Mouse (Mus musculus) hindbrain, embryonic 11.5 days (tissue): Measurements from ENCODE around the gene Adad1. TPM values are rescaled to one million over a fixed set of nuclear protein-coding genes. Genes with fewer than 3 reads are reported as not detected.

ENCODE experiments used
- ATAC-seq: fragments of 200-750 bp; cut with Nextera tagmentation; 2 replicates; pipeline ENCODE4 v1.8.0; 2017; ENCODE audit warnings: mild to moderate bottlenecking, moderate TSS enrichment, moderate library complexity; ENCODE audit not compliant: low FRiP score
- DNase-seq: peaks from one replicate; pipeline ENCODE4 v3.0.0-alpha.2; 2015; ENCODE audit warnings: low spot score
- H3K27ac ChIP-seq: fragments of 300-500 bp; sonication (generic); 2 replicates; pipeline ENCODE4 v1.5.1; 2014; ENCODE audit warnings: mild to moderate bottlenecking, low read depth, low read length
- H3K27me3 ChIP-seq: fragments of 300-500 bp; sonication (generic); 2 replicates; pipeline ENCODE4 v1.6.1; 2014; ENCODE audit warnings: mild to moderate bottlenecking, low read length, moderate library complexity, mixed read lengths; ENCODE audit not compliant: control insufficient read depth, insufficient read depth
- H3K36me3 ChIP-seq: fragments of 300-500 bp; sonication (generic); 2 replicates; pipeline ENCODE4 v1.6.1; 2014; ENCODE audit warnings: mild to moderate bottlenecking, low read length, moderate library complexity, mixed read lengths; ENCODE audit not compliant: control insufficient read depth, insufficient read depth
- H3K4me1 ChIP-seq: fragments of 300-500 bp; sonication (generic); replicated peaks from 2 replicates; pipeline ENCODE4 v1.6.1; 2014; ENCODE audit warnings: low read length, mixed read lengths; ENCODE audit not compliant: control insufficient read depth, insufficient read depth
- H3K4me2 ChIP-seq: fragments of 300-500 bp; sonication (generic); replicated peaks from 2 replicates; pipeline ENCODE4 v1.6.1; 2014; ENCODE audit warnings: mild to moderate bottlenecking, low read depth, low read length
- H3K4me3 ChIP-seq: fragments of 300-500 bp; sonication (generic); 2 replicates; pipeline ENCODE4 v1.5.1; 2014; ENCODE audit warnings: low read depth, low read length
- H3K9ac ChIP-seq: fragments of 300-500 bp; sonication (generic); 2 replicates; pipeline ENCODE4 v1.6.1; 2014; ENCODE audit warnings: low read depth, low read length
- H3K9me3 ChIP-seq: fragments of 300-500 bp; sonication (generic); 2 replicates; pipeline ENCODE4 v1.6.1; 2016; ENCODE audit warnings: low read length; ENCODE audit not compliant: control insufficient read depth
- WGBS: fragments of 180-500 bp; shearing (Covaris S2); extraction: QIAGEN DNeasy Blood & Tissue Kit; methylation state at CpG from one replicate; pipeline ENCODE4 v1.1.7; 2014; 5-methylcytosine and 5-hydroxymethylcytosine counted together
- polyA plus RNA-seq: library from polyadenylated mRNA; unstranded; fragments of >200 nt; fragmentation: Nextera tagmentation; extraction: Ambion mirVana; gene quantifications from 2 replicates; pipeline ENCODE4 v1.2.1, GENCODE M21; 2014

Adad1 gene
- polyA plus RNA-seq, 1 experiment from 2014 or later, result 0.54 TPM

GRCm38 (mm10) chr3:37128269-37128668 is 64.9 kb downstream of the Adad1 start:
- H3K4me3 ChIP-seq, result no peak overlapping the region
- DNase-seq, result peak; percentile 4
- no peak overlapping the region for H3K9ac ChIP-seq
- no peaks in the 10 kb centered on the region for H3K27me3 ChIP-seq
- no peaks in the 10 kb centered on the region for H3K4me1 ChIP-seq
- H3K27ac ChIP-seq, result no peak overlapping the region
- WGBS, result 63% methylated on average over 4 of the region's 4 CpGs
- no peak overlapping the region for H3K4me2 ChIP-seq
- no peaks in the 10 kb centered on the region for H3K36me3 ChIP-seq
- ATAC-seq, result no peak
- no peaks in the 10 kb centered on the region for H3K9me3 ChIP-seq

DNA sequence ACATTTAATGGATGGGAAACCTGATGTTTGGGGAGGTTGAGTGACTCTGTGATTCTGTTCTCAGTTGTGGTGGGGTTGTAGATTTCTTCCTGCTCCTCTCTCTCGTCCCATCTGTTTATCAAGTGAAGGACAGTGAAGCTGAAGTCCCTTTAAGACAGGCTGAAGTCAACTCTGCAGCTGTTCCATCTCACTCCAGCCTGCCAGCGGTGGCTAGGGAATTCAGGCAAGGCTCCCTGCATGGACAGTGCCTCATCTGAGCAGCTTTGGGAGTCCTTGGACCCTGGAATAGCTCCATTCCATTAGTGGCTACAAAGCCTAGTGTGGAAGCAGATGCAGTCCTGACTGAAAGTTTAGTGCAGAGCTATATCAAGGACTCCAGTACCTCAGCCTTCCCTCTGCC is 65.7 kb downstream of the Adad1 start:
- Histone ChIP-seq H3K9me3 (no peaks in the 10 kb centered on the region), H3K9ac (no peak overlapping the region), H3K4me3 (no peak overlapping the region), H3K4me2 (no peak overlapping the region), H3K27ac (no peak overlapping the region), H3K36me3 (no peaks in the 10 kb centered on the region), H3K27me3 (no peaks in the 10 kb centered on the region), H3K4me1 (no peaks in the 10 kb centered on the region)
- DNase-seq, result no peak
- ATAC-seq, result no peak
- 64% methylated on average over 2 of the region's 2 CpGs for whole genome bisulfite sequencing

DNA sequence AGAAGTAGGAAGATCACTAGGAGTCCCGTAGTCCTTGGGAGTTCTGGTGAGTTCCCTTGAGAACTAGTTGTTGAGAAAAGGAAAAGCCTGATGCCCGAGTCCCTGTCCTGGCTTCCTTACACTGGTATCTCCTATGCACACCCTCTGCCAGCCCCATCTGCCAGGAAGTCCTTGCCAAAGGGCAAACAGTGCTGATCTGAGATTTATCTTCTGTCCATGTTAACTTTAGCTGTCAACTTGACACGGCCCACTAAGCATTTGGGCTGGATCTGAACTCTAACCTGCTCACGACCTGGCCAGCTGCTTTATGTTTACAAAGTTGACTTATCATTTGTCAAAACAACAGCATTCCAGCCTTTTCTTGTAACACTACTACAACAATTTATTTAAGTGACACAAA is 73.9 kb downstream of the Adad1 start:
- Histone ChIP-seq H3K27ac (no peak overlapping the region), H3K4me3 (no peak overlapping the region), H3K36me3 (no peaks in the 10 kb centered on the region), H3K27me3 (no peaks in the 10 kb centered on the region), H3K9ac (no peak overlapping the region), H3K9me3 (no peaks in the 10 kb centered on the region), H3K4me1 (no peaks in the 10 kb centered on the region), H3K4me2 (no peak overlapping the region)
- 73% methylated on average over 4 of the region's 4 CpGs for WGBS
- no peak for ATAC-seq
- DNase-seq, result no peak

GRCm38 (mm10) chr3:37139192-37139591 is 75.9 kb downstream of the Adad1 start:
- Histone ChIP-seq H3K27me3 (no peaks in the 10 kb centered on the region), H3K9ac (no peak overlapping the region), H3K4me1 (no peaks in the 10 kb centered on the region), H3K9me3 (no peaks in the 10 kb centered on the region), H3K4me3 (no peak overlapping the region), H3K4me2 (no peak overlapping the region), H3K36me3 (no peaks in the 10 kb centered on the region), H3K27ac (no peak overlapping the region)
- ATAC-seq (no peak), DNase-seq (no peak)
- 84% methylated on average over 3 of the region's 3 CpGs for WGBS

GRCm38 (mm10) chr3:37140168-37140906 is 77.0 kb downstream of the Adad1 start:
- no peak overlapping the region for H3K9ac ChIP-seq
- no peak overlapping the region for H3K4me3 ChIP-seq
- no peak for ATAC-seq
- no peak for DNase-seq
- H3K9me3 ChIP-seq, result no peaks in the 10 kb centered on the region
- H3K4me2 ChIP-seq, result no peak overlapping the region
- no peak overlapping the region for H3K27ac ChIP-seq
- WGBS, result 89% methylated on average over 6 of the region's 6 CpGs
- H3K36me3 ChIP-seq, result no peaks in the 10 kb centered on the region
- no peaks in the 10 kb centered on the region for H3K4me1 ChIP-seq
- no peaks in the 10 kb centered on the region for H3K27me3 ChIP-seq

GRCm38 (mm10) chr3:37141827-37142226 is 78.5 kb downstream of the Adad1 start:
- H3K27ac ChIP-seq, result no peak overlapping the region
- H3K4me1 ChIP-seq, result no peaks in the 10 kb centered on the region
- H3K4me2 ChIP-seq, result no peak overlapping the region
- no peaks in the 10 kb centered on the region for H3K36me3 ChIP-seq
- ATAC-seq, result no peak
- WGBS, result 89% methylated on average over 2 of the region's 2 CpGs
- DNase-seq, result no peak
- H3K9me3 ChIP-seq, result no peaks in the 10 kb centered on the region
- no peak overlapping the region for H3K4me3 ChIP-seq
- no peaks in the 10 kb centered on the region for H3K27me3 ChIP-seq
- no peak overlapping the region for H3K9ac ChIP-seq

DNA sequence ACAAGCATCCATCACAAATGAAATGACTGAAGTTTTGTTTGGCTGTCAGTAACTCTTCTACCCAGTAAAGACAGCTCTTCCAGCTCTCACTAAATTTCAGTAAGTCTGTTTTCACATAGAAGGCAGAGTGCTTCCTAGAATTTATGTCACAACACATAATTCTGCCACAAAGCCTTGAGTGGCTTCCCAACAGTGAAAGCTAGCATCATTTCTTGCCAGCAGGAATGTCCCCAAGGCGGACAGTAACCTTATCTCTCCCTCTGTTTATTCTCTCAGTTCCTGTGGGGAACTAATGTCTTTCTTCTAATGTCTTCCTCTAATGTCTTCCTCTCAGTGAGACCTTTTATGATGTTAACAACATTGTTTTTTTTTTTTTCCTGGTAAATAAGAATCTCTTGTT is 81.7 kb downstream of the Adad1 start:
- ATAC-seq, result no peak
- no peak overlapping the region for H3K4me3 ChIP-seq
- H3K27me3 ChIP-seq, result no peaks in the 10 kb centered on the region
- 57% methylated on average over 1 of the region's 1 CpGs for WGBS
- no peaks in the 10 kb centered on the region for H3K36me3 ChIP-seq
- no peak overlapping the region for H3K4me2 ChIP-seq
- no peak for DNase-seq
- no peaks in the 10 kb centered on the region for H3K4me1 ChIP-seq
- no peaks in the 10 kb centered on the region for H3K9me3 ChIP-seq
- no peak overlapping the region for H3K27ac ChIP-seq
- no peak overlapping the region for H3K9ac ChIP-seq

- H3K9ac ChIP-seq, result no peak overlapping the region
- no peaks in the 10 kb centered on the region for H3K36me3 ChIP-seq
- H3K4me2 ChIP-seq, result no peak overlapping the region
- no peak overlapping the region for H3K4me3 ChIP-seq
- no peak overlapping the region for H3K27ac ChIP-seq
- H3K9me3 ChIP-seq, result no peaks in the 10 kb centered on the region
- WGBS, result 52% methylated on average over 8 of the region's 8 CpGs
- ATAC-seq (no peak), DNase-seq (no peak)
- H3K27me3 ChIP-seq, result no peaks in the 10 kb centered on the region
- H3K4me1 ChIP-seq, result no peaks in the 10 kb centered on the region
Observed at GRCm38 (mm10) chr3:37146406-37146805, 83.1 kb downstream of the Adad1 start.

- no peak for ATAC-seq
- H3K27ac ChIP-seq, result no peak overlapping the region
- no peaks in the 10 kb centered on the region for H3K27me3 ChIP-seq
- 87% methylated on average over 7 of the region's 7 CpGs for WGBS
- no peaks in the 10 kb centered on the region for H3K4me1 ChIP-seq
- no peak overlapping the region for H3K4me2 ChIP-seq
- no peak overlapping the region for H3K9ac ChIP-seq
- H3K36me3 ChIP-seq, result no peaks in the 10 kb centered on the region
- H3K4me3 ChIP-seq, result no peak overlapping the region
- no peak for DNase-seq
- no peaks in the 10 kb centered on the region for H3K9me3 ChIP-seq
Observed at GRCm38 (mm10) chr3:37146810-37147209, 83.5 kb downstream of the Adad1 start.
